Mouse (Mus musculus): ENCODE data around the gene Adgrg7.

DNA sequence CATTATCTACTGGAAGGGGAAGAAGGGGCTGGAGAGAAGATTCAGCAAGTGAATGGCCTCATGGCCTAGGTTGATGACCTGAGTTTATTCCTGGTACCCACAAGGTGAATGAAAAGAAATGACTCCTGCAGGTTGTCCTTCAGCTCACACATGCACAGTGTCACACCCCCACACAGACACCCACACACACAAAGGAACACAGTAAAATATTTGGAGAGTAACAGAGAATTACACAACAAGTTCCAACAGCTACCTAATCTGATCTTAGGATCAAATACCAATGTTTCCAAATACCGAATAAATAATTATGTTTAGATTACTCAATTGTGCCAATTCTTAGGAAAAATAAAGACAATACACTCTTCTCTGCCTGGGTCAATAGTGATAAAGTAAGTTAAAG is 37.7 kb upstream of the Adgrg7 start:
- TF ChIP-seq POLR2A (IDR thresholded peaks at IDR 0.05; ENCODE audit: low read depth, low read length): no peak
- no peak for TF ChIP-seq ZNF384 (IDR thresholded peaks at IDR 0.05; ENCODE audit: low read depth, low read length)
- TF ChIP-seq CHD2 (IDR thresholded peaks at IDR 0.05; ENCODE audit: low read length): no peak

Measured in CH12.LX (cell line).